Mouse (Mus musculus) neural tube, embryonic 12.5 days (tissue): ENCODE measurements at regions not wholly inside any gene's neighbourhood (a gene's known extent, or its start where the extent isn't known, plus 50 kb on each side); places are given as distances from the start of the nearest gene placed in this dataset.
A peak's percentile ranks its signal among the peaks of the same experiment; 100 is the strongest.

Experiments used
- ATAC-seq: fragments of 200-750 bp; cut with Nextera tagmentation; 2 replicates; pipeline ENCODE4 v1.8.0; 2017; ENCODE audit warnings: low read depth, mild to moderate bottlenecking, moderate TSS enrichment, moderate library complexity; ENCODE audit not compliant: low FRiP score
- H3K27ac ChIP-seq: fragments of 300-500 bp; sonication (generic); 2 replicates; pipeline ENCODE4 v1.5.1; 2016
- H3K27me3 ChIP-seq: fragments of 300-500 bp; sonication (generic); replicated peaks from 2 replicates; pipeline ENCODE4 v1.6.1; 2016; ENCODE audit warnings: mild to moderate bottlenecking
- H3K36me3 ChIP-seq: fragments of 300-500 bp; sonication (generic); 2 replicates; pipeline ENCODE4 v1.6.1; 2016; ENCODE audit warnings: mild to moderate bottlenecking
- H3K4me1 ChIP-seq: fragments of 300-500 bp; sonication (generic); 2 replicates; pipeline ENCODE4 v1.6.1; 2016
- H3K4me2 ChIP-seq: fragments of 300-500 bp; sonication (generic); replicated peaks from 2 replicates; pipeline ENCODE4 v1.6.1; 2016; ENCODE audit warnings: mild to moderate bottlenecking
- H3K4me3 ChIP-seq: fragments of 300-500 bp; sonication (generic); 2 replicates; pipeline ENCODE4 v1.5.1; 2016
- H3K9ac ChIP-seq: fragments of 300-500 bp; sonication (generic); 2 replicates; pipeline ENCODE4 v1.6.1; 2016; ENCODE audit warnings: mild to moderate bottlenecking
- H3K9me3 ChIP-seq: fragments of 300-500 bp; sonication (generic); 2 replicates; pipeline ENCODE4 v1.6.1; 2016; ENCODE audit warnings: mild to moderate bottlenecking
- WGBS: fragments of 180-500 bp; shearing (Covaris S2); methylation state at CpG from one replicate; pipeline ENCODE4 v1.1.7; 2016; 5-methylcytosine and 5-hydroxymethylcytosine counted together

DNA sequence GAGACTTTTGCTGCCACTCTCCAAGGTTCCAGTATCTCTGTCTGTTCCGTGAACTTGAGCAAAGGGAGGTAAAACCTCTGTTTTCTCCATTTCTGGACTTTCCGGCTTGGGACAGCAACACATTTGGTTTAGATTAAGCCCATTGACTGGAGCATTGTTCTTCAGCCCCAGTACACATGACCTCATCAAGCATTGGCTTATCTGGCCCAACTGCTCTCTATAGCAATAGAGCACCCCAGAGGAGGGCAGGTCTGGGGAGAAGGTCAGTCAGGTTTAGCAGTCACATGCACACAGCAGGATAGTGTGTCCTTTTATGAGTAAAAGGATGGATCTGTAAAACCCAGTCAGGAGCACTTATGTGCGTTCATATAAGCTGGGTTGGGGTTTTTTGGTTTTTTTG lies 268.1 kb upstream of the Mpped2 start:
- H3K27me3 ChIP-seq: no peaks in the 10 kb centered on the region
- peaks cover 9% of the 10 kb centered on the region; the same call in 1 of the 2 replicates for H3K4me1 ChIP-seq
- H3K36me3 ChIP-seq: no peaks in the 10 kb centered on the region
- H3K4me3 ChIP-seq: no peak overlapping the region
- no peaks in the 10 kb centered on the region for H3K9me3 ChIP-seq
- ATAC-seq: no peak
- 61% methylated on average over 3 of the region's 3 CpGs for WGBS
- H3K4me2 ChIP-seq: no peak overlapping the region
- no peak overlapping the region for H3K27ac ChIP-seq
- H3K9ac ChIP-seq: no peak overlapping the region

- no peaks in the 10 kb centered on the region for H3K9me3 ChIP-seq
- no peak overlapping the region for H3K4me2 ChIP-seq
- H3K4me1 ChIP-seq: peaks cover 9% of the 10 kb centered on the region; the same call in 1 of the 2 replicates
- H3K4me3 ChIP-seq: no peak overlapping the region
- no peak overlapping the region for H3K9ac ChIP-seq
- no peaks in the 10 kb centered on the region for H3K36me3 ChIP-seq
- WGBS: 33% methylated on average over 4 of the region's 4 CpGs
- H3K27me3 ChIP-seq: no peaks in the 10 kb centered on the region
- ATAC-seq: 0 out of 2 replicates have a peak, but pooled peaks have one; percentile 44
- H3K27ac ChIP-seq: no peak overlapping the region
Observed at GRCm38 (mm10) chr2:106425451-106425881, 267.6 kb upstream of the Mpped2 start.

DNA sequence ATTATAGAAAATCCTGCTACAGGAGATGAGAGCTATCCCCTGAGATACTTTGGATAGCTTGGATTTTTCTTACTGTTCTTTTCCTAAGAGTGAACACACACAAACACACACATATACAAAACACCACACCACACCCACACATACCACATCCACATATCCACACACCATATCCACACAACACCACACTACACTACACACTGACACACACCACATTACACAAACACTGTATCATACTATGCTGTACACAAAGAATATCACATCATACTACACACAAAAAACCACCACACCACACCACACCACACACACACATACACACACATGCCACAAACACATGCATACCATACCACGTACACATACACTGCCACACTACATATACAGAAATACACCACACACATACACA lies 267.1 kb upstream of the Mpped2 start:
- WGBS: 94% methylated on average over 1 of the region's 1 CpGs
- no peaks in the 10 kb centered on the region for H3K9me3 ChIP-seq
- H3K9ac ChIP-seq: no peak overlapping the region
- ATAC-seq: no peak
- no peaks in the 10 kb centered on the region for H3K36me3 ChIP-seq
- no peak overlapping the region for H3K4me2 ChIP-seq
- peaks cover 9% of the 10 kb centered on the region; the same call in 1 of the 2 replicates for H3K4me1 ChIP-seq
- H3K27ac ChIP-seq: no peak overlapping the region
- H3K27me3 ChIP-seq: no peaks in the 10 kb centered on the region
- no peak overlapping the region for H3K4me3 ChIP-seq

GRCm38 (mm10) chr2:106427237-106427636 lies 265.8 kb upstream of the Mpped2 start:
- Histone ChIP-seq H3K9ac (no peak overlapping the region), H3K4me3 (no peak overlapping the region), H3K27ac (no peak overlapping the region), H3K4me1 (peaks cover 9% of the 10 kb centered on the region; the same call in 1 of the 2 replicates), H3K36me3 (no peaks in the 10 kb centered on the region), H3K4me2 (no peak overlapping the region), H3K9me3 (no peaks in the 10 kb centered on the region), H3K27me3 (no peaks in the 10 kb centered on the region)
- 79% methylated on average over 7 of the region's 7 CpGs for WGBS
- ATAC-seq: no peak

DNA sequence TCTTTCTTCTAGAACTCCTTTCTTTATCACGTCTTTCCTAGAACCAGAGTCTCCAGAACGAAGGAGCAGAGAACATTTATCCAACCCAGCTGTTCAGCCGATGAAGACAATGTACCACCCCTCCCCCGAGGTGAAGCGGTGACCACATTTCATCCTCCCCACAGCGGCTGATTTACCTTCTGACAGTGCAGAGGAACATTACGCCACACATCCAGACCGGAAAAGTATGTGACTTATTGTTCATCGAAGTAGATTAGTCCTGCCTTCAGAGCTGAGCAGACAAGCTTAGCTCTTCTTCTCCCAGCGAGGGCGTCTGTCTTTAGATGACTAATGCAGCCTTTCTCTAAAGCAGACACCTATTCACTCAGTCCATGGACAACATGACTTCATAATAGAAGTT lies 264.2 kb upstream of the Mpped2 start:
- Histone ChIP-seq H3K36me3 (no peaks in the 10 kb centered on the region), H3K4me1 (peaks cover 9% of the 10 kb centered on the region; the same call in 1 of the 2 replicates), H3K27ac (no peak overlapping the region), H3K4me2 (no peak overlapping the region), H3K27me3 (no peaks in the 10 kb centered on the region), H3K4me3 (no peak overlapping the region), H3K9me3 (no peaks in the 10 kb centered on the region), H3K9ac (no peak overlapping the region)
- ATAC-seq: no peak
- 48% methylated on average over 11 of the region's 11 CpGs for WGBS

- H3K9ac ChIP-seq: no peak overlapping the region
- no peaks in the 10 kb centered on the region for H3K9me3 ChIP-seq
- no peak overlapping the region for H3K27ac ChIP-seq
- WGBS: 35% methylated on average over 8 of the region's 8 CpGs
- no peaks in the 10 kb centered on the region for H3K27me3 ChIP-seq
- H3K4me2 ChIP-seq: peak overlapping the region; percentile 41
- peak; percentile 56 for ATAC-seq
- H3K4me1 ChIP-seq: 0 out of 2 replicates have a peak, but pooled peaks cover 6% of the 10 kb centered on the region
- no peak overlapping the region for H3K4me3 ChIP-seq
- no peaks in the 10 kb centered on the region for H3K36me3 ChIP-seq
Observed at GRCm38 (mm10) chr2:106431141-106431540, 261.9 kb upstream of the Mpped2 start.

DNA sequence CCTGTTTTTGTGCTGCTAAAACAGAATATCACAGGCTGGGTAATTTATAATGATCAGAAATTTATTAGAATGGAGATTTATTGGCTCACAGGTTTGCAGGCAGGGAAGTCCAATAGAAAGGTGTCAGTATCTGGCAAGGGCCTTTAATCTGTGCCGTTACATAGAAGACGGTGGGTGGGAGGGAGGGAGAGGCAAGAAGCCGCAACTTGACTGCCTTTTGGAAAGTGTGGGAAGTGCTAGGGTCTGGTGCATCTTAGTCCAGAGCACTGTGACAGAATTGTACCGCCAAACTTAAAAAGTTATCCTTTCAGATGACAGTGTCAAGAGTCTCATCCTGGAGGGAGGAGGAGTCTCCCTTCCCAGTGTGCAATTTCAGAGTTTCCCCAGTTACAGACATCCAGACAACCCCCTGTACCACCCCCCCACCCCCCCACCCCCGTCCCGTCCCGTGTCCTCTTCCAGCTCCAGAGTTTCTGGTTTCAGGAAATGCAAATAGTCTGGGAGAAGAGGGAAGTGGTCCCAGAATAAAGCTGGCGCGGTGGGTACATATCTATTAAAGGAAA lies 261.4 kb upstream of the Mpped2 start:
- WGBS: 28% methylated on average over 9 of the region's 9 CpGs
- H3K36me3 ChIP-seq: no peaks in the 10 kb centered on the region
- H3K4me2 ChIP-seq: peak overlapping the region; percentile 41
- H3K27ac ChIP-seq: no peak overlapping the region
- no peak overlapping the region for H3K4me3 ChIP-seq
- H3K9ac ChIP-seq: no peak overlapping the region
- no peaks in the 10 kb centered on the region for H3K9me3 ChIP-seq
- no peaks in the 10 kb centered on the region for H3K27me3 ChIP-seq
- ATAC-seq: peak; percentile 49; the same call in 1 of the 2 replicates
- H3K4me1 ChIP-seq: 0 out of 2 replicates have a peak, but pooled peaks cover 6% of the 10 kb centered on the region

DNA sequence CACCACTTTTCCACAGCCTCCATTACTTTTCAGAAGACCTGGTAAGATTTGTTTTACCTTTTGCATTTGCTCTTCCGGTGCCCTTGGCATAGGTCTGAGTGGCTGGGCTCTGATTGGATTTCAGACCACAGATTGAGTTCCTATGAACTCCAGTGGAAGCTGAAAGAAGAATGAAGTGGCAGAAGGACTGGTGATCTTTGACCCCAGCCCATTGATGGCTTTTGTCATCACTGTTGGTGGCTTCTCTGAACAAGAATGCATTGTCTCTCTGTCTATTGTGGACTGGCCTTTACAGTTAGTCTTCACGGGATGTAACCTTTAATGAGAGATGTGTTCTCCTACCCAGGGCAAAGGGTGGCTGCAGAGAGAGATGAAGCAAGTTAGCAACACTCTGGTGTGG lies 256.9 kb upstream of the Mpped2 start:
- 17% methylated on average over 2 of the region's 2 CpGs for WGBS

GRCm38 (mm10) chr2:106454310-106454974 lies 238.6 kb upstream of the Mpped2 start:
- Histone ChIP-seq H3K36me3 (no peaks in the 10 kb centered on the region), H3K4me2 (no peak overlapping the region), H3K9me3 (no peaks in the 10 kb centered on the region), H3K27me3 (no peaks in the 10 kb centered on the region), H3K4me1 (no peaks in the 10 kb centered on the region), H3K9ac (no peak overlapping the region), H3K4me3 (no peak overlapping the region), H3K27ac (no peak overlapping the region)
- no peak for ATAC-seq
- WGBS: 76% methylated on average over 7 of the region's 7 CpGs

More for the DNA sequence above, 256.9 kb upstream of the Mpped2 start:
- no peak for ATAC-seq
- no peaks in the 10 kb centered on the region for H3K27me3 ChIP-seq
- no peaks in the 10 kb centered on the region for H3K36me3 ChIP-seq
- no peak overlapping the region for H3K27ac ChIP-seq
- H3K9me3 ChIP-seq: no peaks in the 10 kb centered on the region
- H3K4me2 ChIP-seq: no peak overlapping the region
- no peaks in the 10 kb centered on the region for H3K4me1 ChIP-seq
- no peak overlapping the region for H3K9ac ChIP-seq
- H3K4me3 ChIP-seq: no peak overlapping the region

DNA sequence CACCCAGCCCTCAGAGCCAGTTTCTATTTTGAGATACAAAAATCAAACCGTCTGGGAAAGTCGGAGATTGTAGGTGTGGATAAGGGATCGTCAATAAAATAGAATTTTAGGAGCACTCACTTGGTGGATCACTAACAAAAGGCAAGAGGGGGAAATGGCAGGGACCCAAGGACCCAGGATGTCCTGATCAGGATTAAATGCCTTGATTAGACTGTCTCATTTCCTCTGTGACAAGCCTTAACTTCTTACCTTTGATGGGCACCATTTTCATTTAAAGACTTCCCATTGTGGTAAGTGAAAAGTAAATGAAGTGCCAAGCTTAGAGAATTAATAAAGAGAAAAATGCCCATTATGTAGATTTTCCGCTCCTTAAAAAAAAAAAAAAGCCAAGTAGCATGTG lies 238.0 kb upstream of the Mpped2 start:
- H3K9ac ChIP-seq: no peak overlapping the region
- no peak overlapping the region for H3K27ac ChIP-seq
- no peak for ATAC-seq
- no peak overlapping the region for H3K4me2 ChIP-seq
- H3K9me3 ChIP-seq: no peaks in the 10 kb centered on the region
- 87% methylated on average over 4 of the region's 4 CpGs for whole genome bisulfite sequencing
- H3K27me3 ChIP-seq: no peaks in the 10 kb centered on the region
- no peaks in the 10 kb centered on the region for H3K4me1 ChIP-seq
- no peaks in the 10 kb centered on the region for H3K36me3 ChIP-seq
- no peak overlapping the region for H3K4me3 ChIP-seq

- no peak for ATAC-seq
- H3K4me1 ChIP-seq: no peaks in the 10 kb centered on the region
Observed at GRCm38 (mm10) chr2:106455972-106456371, 237.1 kb upstream of the Mpped2 start.

GRCm38 (mm10) chr2:106458003-106458402 lies 235.1 kb upstream of the Mpped2 start:
- Histone ChIP-seq H3K4me1 (no peaks in the 10 kb centered on the region), H3K4me2 (no peak overlapping the region), H3K27me3 (no peaks in the 10 kb centered on the region), H3K27ac (no peak overlapping the region), H3K36me3 (no peaks in the 10 kb centered on the region), H3K4me3 (no peak overlapping the region), H3K9me3 (no peaks in the 10 kb centered on the region), H3K9ac (no peak overlapping the region)
- WGBS: 57% methylated on average over 5 of the region's 5 CpGs
- ATAC-seq: no peak

More at GRCm38 (mm10) chr2:106455972-106456371, 237.1 kb upstream of the Mpped2 start:
- no peak overlapping the region for H3K4me2 ChIP-seq
- no peaks in the 10 kb centered on the region for H3K36me3 ChIP-seq
- H3K27me3 ChIP-seq: no peaks in the 10 kb centered on the region
- WGBS: 87% methylated on average over 3 of the region's 3 CpGs
- no peak overlapping the region for H3K27ac ChIP-seq
- no peak overlapping the region for H3K9ac ChIP-seq
- H3K9me3 ChIP-seq: no peaks in the 10 kb centered on the region
- no peak overlapping the region for H3K4me3 ChIP-seq

DNA sequence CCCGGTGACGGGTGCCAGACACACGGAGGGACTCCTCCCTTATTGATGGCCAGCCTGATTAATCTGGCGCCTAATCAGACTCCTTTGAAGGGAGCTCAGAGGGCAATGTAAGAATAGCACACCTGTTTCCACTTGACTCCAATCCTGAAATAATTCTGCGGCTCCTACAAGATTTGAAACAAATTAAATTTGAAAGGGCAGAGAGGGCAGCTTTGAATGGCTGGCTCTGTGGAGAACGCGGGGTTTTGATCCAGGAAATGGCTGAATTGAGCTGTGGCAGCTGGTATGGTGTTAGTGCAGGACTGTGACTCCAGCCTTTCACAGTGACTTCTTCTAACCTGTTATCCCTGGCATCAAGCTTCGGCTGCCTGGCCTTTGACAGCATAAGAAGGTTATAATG lies 232.0 kb upstream of the Mpped2 start:
- no peaks in the 10 kb centered on the region for H3K36me3 ChIP-seq
- ATAC-seq: no peak
- no peak overlapping the region for H3K4me2 ChIP-seq

More for the DNA sequence above, 232.0 kb upstream of the Mpped2 start:
- no peak overlapping the region for H3K9ac ChIP-seq
- no peak overlapping the region for H3K4me3 ChIP-seq
- no peaks in the 10 kb centered on the region for H3K27me3 ChIP-seq
- H3K9me3 ChIP-seq: no peaks in the 10 kb centered on the region
- 78% methylated on average over 8 of the region's 8 CpGs for WGBS
- no peak overlapping the region for H3K27ac ChIP-seq
- H3K4me1 ChIP-seq: no peaks in the 10 kb centered on the region
